Mouse (Mus musculus) frontal cortex, postnatal 14 days (tissue): ENCODE data around the gene Gpr137.
"Not testable (repeated sequence)": the region's sequence is repeated elsewhere in the genome, so short reads cannot be mapped to it uniquely, and the experiment has no call there.

Experiments
- DNase-seq, 2 experiments: peaks; one replicate each; pipeline ENCODE4 v3.0.0; 2022; ENCODE audit warnings: low spot score in 2 of 2

The Gpr137 gene

DNA sequence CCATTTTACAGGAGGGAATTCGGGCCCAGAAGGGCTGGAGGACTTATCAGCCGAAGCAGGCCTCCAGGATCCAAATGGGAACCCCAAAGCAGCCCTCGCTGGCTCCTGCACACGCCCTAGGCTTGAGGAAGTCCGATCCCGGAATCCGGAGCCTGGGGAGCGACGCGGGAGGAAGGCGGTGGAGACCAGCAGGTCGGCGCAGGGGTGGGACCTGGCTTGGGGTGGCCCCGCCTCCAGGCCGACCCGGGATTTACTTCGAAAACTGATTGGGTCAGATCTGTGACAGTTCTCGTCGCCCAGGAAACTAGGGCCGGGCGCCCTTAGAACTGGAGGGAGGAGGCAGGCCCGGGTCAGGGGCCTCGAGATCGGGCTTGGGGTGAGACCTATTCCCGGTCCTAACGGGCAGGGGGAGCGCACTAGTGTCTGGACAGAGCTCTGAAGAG, at the start of gene Gpr137:
TSS of gene Gpr137 (minus strand) at position 232 of the 443 bp plus-strand sequence.
- DNase-seq = peak; percentile 89 to 92

DNA sequence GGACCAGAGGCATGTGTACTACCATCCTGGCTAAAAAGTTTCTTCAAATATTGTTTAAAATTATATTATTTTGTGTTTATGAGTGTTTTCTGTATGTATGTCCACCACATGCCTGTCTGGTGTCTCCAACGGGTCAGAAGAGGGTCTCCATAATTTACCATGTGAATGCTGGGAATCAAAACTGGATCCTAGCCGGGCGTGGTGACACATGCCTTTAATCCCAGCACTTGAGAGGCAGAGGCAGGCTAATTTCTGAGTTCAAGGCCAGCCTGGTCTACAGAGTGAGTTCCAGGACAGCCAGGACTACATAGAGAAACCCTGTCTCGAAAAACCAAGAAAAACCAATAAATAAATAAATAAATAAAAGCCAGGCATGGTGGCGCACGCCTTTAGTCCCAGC, 48.9 kb upstream of the Gpr137 start:
- not testable (repeated sequence) for DNase-seq

DNA sequence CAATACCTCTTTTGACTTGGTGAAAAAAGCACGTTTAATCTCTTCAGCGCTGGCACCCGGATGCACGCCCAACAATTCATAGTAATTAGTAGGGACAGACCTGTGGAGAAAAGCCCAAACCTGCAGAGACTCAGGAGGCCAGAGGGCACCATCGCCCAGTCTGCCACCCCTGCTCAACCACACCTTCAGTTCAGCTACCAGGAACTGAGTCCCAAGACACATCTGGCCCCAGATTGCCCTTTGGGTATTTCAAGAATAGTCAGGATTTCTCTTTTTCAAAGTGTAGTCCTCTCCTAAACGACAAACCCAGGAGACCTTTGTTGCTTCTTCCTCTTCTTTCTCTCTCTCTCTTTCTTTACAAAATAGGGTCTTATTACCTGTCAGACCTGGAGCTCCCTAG, 48.4 kb upstream of the Gpr137 start:
- no peak for DNase-seq

DNA sequence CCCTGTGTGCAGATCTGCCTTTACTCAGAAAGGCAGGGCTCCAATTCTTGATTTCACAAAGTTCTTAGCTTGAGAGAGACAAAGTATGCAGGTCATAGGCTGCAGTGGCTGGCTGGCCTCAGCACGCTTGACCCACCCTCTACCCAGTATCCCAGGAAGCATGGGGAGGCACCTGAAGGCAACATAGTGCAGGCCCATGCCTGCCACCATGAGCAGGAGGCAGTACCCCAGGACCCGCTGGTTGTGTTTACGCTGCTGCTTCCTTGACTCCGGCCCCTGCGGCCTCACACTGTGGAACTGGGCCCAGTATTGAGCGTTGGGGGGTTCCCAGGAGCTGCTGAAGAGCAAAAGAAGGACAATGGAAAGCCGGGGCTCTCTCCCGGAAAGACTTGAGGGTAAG, 47.0 kb upstream of the Gpr137 start:
- no peak for DNase-seq

DNA sequence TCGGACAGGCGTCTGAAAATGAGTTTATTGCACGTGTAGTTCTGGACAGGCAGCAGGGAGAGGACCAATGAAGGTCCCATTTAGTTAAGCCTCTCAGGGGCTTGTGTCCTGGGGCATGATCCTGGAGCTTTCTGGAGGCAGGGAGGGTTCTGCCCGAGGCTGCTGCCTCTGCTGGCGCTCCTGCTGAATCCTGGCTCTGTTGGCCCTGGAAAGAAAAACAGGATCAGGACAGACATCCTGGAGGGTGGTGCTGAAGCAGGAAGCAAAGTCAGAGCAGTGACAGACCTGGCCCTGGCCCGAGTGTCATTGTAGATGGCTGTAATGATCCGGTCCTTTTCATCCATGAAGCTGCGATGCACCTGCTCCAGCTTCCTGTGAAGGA, 45.6 kb upstream of the Gpr137 start:
- no peak for DNase-seq

DNA sequence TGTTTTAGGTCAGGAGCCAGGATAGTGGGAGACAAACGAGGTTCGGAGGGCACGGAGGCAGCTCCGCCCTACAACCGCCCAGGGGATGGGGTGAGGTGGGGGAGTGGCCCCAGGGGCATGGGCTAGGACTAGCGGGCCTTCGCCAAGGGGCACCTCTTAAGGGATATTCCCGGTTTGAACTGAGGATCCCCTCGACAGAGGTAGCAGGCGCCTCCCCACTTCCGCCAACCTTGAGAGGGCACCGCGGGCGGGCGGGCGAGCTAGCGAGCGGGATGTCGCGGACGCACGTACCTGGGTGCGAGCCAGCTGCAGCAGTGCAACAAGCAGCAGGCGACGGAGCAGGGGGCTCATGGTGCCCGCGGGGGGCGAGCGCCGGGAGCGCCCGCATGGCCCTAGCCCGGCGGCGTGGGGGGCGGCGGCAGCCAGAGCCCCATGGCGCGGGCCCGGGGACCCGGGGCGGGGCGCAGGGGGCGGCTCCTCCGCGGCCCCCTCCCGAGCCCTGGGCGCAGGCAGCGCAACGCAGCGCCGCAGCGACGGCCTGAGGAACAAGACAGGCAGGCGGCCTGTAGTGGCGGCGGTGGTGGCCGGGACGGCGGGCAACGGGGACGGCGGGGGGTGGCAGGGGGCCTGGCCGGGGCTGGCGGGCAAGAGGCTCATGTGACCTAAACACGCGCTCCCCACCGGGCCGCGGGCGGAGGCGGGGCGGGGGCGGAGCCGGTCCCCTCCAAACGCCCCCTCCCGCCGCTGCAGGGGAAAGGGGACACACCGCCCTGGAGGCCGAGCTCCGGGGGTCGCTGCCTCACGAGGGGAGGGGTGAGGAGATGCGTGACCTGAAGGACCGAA, 45.0 kb upstream of the Gpr137 start, which contains the start of gene Vegfb:
TSS of gene Vegfb (minus strand) at position 591 of the 843 bp plus-strand sequence.
- DNase-seq = peak in 1 of 2 experiments; percentile 51

DNA sequence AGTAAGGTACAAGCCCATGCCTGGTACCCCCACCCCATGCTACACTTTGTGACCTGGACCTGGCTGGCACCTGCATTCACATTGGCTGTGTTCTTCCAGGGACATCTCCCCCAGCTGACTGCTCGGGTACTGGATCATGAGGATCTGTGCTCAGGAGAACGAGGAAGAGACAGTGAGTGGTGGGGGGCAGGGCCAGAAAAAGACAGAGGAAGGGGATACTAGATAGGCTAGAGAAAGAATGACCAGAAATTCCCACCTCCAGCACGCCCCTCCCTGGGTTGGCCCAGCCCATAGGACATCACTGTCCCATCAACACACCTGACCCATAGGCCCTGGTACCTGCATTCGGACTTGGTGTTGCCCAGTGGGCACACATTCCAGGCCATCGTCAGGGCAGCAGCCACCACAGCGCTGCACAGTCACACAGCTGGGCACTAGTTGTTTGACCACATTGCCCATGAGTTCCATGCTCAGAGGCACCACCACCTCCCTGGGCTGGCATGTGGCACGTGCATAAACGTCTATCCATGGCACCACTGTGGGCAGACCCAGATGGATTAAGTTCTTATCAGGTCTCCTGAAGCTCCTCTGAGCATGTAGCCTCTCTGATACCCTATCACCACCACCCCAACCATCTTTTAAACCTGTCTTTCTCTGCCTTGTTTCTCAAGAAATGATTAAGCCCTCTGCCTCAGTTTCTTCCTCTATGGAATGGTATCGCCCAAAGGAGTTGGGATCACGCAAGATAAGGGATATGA, 43.9 kb upstream of the Gpr137 start:
- no peak for DNase-seq

DNA sequence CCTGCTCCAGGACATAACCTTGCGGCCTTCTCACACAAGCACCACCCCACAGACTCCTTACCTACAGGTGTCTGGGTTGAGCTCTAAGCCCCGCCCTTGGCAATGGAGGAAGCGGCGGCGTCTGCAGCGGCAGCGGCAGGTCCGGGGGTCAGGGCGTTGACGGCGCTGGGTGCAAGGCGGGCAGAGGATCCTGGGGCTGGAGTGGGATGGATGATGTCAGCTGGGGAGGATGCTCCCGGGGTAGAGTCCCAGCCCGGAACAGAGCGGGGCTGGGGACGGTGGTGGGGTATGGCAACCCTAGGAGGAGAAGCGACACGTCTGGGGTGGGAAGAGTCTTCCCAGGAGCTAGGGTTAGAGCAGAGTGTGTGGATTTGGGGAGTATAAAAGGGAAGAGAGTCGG, 43.0 kb upstream of the Gpr137 start:
- no peak for DNase-seq

DNA sequence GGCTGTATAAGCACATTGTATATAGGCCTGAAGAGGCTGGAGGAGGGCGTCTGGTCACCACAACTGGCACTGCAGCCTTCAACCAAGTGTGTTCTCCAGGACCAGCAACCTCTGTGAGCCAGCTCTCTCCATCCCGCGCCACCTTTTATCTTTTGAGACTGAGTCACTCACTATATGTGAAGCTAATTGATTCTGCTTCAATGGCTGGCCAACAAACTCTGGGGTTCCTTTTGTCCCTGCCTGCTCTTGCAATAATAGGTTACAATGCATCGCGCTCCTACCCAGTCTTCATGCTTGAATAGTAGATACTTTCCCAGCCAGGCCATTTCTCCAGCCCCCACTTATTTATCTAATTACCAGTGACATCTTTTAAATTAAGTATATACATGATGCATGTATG, 41.3 kb upstream of the Gpr137 start:
- DNase-seq = no peak

DNA sequence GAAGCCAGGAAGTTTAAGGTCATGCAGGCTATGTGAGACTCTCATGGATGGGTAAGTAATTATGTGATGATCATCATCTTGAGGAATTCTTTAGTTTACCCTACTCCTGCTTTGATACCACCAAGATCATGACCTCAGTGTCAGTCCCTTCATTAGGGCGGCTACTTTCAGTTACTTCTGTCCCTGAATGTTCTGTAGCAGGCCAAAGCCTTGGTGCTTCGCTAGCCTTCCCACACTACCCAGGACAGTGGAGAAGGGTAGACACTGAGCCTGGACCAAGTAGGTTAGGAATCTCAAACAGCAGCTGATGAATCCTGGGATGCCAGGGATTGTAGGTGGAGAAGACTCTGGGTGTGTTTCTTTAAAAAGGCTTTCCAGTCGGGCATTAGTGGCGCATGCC, 39.2 kb upstream of the Gpr137 start:
- DNase-seq = no peak

DNA sequence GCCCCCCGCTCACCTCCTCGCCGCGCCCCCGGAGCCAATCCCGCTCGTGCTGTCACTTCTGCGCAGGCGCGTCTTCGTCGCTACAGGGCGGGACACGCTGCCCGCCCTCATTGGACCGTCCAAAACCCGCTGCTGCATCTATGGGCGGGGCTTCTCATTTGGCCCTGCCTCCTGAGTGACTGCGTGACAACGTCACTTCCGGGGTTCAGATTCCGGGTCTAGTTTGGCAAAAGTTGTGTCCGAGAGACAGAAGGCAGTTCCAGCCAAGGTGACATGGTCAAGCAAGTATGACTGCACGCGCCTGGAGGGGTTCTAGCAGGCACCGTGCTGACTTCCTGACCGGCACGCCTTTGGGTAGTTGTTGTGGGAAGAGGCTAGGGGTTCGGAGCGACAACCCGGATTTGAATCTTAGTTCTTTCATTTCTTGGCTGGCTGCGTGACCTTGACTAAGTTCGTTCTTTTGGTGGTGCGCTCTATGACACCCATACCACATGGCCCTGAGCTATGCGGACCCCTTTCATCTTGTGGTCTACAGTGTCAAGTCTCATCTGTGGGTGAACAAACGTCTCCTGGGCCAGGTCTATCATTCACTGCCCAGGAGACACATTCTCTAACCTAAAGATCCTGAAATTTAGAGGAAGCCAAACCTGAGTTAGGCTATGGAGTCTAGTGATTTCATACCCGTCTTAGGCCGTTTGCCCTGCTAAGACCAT, 38.3 kb upstream of the Gpr137 start, which contains the start of gene Fkbp2:
TSS of gene Fkbp2 (minus strand) at position 121 of the 713 bp plus-strand sequence.
- peak; percentile 98 for DNase-seq

DNA sequence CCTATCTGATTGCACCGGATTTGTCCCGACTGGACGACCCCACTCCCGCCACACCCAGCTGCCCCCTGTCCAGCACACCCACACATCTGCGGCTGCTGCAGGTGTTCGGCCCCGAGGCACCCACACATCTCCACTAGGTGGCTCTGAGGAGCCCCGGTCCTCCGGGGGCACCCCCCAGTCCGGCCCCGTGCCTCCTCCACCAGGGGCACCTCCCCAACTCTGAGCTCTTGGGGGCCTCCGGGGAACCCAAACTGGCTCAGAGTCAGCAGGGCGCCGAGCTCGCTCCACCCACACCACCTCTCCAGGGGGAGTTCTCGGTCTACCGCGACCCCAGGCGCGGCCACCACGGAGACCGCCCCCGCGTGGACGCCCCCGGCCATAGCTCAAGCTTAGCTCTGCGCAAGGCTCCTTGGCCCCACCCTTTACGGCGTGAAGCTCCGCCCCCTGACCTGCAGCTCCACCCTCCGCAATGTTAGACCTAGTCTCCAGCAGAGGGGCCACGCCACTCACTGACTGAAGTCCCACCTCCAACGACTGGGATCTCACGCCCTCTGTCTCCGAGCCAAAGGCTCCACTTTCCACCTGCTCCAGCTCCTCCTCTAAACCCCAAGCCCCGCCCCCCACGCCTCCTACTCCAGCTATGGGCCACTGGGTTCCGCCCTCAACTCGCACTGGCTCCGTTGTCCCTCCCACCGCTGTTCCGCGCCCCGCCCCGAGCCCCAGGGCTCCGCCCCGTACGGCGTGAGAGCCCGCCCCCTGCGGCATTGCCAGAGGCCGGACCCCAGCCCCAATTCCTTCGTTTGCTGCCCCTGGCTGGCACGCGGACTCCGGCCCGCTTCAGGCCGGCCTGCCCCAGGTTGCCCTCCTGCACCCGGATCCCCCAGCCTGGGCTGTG, 37.5 kb upstream of the Gpr137 start:
- peak; percentile 99 for DNase-seq

DNA sequence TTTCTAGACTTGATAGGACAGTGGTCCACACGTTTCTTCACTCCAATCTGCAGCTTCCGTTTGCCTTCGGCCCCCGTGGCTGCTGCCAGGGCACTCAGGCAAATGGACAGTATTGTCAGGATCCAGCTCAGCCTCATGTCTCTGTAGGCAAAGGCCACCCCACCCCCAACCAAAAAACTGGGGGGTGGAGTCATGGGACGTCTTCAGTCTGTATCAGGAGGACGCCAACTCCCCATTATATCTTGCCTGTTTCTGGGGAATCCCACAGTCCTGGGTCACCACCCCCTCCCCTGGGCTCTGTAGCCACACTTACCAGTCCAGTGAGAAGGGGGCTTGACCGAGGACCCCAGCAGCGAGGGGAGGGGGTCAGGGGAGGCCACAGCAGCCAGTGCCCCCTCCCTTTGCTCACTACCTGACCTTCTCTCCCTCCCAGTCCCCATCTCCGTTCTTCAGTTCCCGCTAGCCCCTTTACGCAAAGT, 36.8 kb upstream of the Gpr137 start:
- DNase-seq = peak; percentile 57 to 60

DNA sequence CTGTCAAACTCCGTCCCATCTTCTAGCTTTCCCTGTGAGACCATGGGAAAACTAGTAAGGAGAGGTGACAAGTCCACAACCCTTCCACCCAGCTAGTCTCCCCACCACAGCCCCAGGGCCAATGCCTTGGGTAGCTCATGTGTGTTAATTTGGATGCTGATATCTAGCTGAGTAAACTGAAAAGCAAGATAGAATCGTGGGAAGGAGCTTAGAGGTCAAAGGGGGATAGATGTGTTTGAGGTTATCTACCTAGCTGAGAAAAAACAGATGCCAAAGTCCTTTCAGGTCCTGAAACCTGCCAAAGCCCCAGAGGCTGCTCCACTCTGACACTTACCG, 36.3 kb upstream of the Gpr137 start:
- no peak for DNase-seq

DNA sequence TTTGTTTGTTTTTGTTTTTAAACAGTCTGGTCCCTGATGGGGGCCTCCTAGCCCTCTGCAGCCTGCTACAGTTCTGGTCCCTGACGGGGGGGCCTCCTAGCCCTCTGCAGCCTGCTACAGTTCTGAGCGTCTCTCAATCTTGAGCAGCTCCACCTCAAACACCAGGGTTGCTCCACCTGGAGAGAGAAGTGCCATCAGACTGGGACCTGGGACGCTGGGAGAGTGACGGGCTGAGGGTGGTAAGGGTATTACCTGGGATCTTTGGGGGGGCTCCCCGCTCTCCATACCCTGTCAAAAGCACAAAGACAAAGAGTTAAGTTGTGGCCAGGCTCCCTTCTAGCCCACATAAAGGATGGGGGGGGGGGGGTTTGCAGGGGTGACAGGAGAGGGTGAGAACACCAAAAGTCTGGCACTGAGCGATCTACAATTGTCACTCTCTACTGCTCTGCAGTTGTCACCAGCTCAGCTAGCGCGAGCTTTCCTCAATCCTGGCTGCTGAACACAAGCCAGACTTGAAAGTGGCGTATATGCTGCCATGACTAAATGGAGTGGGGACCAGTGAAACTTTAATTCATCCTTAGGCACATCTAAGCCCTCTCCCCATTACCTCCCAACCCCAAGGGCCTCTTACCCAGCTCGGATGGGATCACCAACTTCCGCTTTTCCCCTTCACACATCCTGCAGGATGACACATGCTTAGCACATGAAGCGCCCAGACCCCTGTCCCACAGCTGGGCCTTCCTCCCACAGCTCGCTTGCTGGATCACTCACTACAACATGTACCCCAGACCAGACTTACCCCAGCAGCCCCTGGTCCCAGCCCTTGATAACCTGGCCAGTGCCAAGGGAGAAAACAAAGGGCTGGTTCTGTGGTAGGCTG, 35.7 kb upstream of the Gpr137 start:
- no peak for DNase-seq

DNA sequence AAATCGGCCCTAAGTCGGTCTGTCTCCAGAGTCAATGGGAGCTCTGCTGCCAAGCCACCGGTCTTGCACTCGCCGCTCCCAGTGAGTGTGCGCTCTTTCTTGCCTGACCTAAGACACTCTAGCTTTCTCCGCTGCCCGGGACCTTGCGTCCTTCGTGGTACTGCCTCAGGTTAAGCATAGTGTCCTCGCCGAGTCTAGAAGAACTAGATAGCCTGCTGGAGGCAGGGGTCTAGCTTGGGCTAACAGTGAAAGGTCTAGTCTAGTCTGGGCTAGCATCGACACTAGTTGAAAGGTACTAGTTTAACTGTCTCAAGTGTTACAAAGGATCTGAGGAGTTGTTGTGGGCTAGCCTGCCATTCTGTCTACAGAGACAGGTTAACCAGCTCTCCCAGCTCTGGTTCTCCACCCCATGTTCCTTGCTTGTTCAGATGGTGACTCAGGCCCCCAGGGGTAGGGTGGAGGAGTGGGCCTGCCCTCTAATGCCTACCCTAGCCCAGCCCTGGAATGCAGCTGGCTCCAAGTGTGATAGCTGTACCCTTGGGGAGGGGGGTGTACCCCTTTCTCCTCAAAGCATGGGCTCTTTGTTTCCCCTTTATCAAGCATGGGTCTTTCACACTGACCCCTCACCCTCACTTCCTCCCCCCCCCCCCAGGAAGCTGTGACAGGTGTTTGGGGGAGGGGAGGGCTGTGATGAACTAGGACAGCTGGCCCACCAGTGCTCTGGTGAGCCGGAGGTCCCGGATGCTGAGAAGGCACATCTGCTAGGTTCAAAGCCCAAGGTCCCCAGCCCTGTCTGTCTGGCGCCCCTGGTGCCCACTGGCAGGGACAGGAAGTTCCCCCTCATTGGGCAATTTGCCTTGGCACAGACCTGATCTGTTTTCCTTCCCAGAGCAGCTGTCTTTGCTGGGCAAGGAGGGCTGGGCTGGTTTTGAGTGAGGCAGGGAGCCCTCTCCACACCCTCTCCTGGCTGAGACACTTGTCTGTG, 33.5 kb upstream of the Gpr137 start, which contains the start of gene Plcb3:
TSS of gene Plcb3 (minus strand) at position 934 of the 985 bp plus-strand sequence.
- DNase-seq = peak; percentile 65 to 81

DNA sequence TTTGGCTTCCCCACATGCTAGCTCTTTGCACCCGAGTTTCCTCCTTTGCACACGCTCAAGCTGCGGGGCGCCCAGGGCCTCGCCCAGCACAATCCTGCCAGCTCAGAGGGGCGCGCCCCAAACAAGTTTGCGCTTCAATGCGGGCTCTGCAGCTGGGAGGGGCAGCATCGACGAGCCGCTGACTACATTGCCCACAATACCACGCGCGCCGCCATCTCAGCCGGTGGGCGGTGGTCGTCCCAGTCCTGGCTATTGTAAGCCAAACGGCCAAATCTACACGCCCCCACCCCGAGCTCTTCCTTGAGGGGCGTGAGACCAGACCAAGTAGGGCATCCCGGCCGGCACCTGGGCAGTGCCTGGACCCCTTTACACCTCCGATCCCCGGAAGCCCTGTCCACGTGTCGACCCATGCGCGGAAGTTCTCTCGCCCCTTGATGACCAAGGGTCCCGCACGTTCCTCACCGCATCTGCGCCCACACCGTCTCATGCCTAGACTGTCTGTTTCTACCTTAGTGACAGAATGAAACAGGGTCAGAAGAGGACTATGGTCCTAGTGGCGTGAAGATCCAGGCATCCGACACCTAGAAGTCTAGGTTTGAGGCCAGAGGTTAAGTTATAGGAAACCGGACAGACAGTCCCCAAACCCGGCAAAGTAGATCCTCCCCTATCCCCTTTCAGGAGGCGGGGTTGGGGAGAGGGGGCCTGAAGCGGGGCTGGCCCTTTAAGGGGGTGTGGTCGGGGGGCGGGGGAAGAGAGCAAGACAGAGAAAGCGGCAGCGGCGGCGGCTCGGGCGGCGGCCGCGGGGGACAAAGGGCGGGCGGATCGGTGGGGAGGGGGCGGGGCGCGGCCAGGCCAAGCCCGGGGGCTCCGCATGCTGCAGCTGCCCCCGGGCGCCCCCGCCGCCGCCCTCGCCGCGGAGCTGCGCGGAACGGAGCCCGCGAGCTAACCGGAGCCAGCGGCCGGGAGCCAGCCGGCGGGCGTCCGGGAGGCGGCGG, 32.2 kb upstream of the Gpr137 start, which contains the start of gene Ppp1r14b:
TSS of gene Ppp1r14b (plus strand) at position 758 of the 995 bp plus-strand sequence.
- DNase-seq = peak; percentile 64 to 74
